Mouse (Mus musculus): Measurements from ENCODE around the gene Cdhr5. TPM values are rescaled to one million over a fixed set of nuclear protein-coding genes. Genes with fewer than 3 reads are reported as not detected.
A peak's percentile ranks its signal among the peaks of the same experiment; 100 is the strongest.

The Cdhr5 gene
- total RNA-seq, 2 experiments from 2014 or later, result not detected

GRCm38 (mm10) chr7:141229702-141230101, 46.9 kb downstream of the Cdhr5 start:
- no peak for DNase-seq (ENCODE audit: low spot score in 2 of 2)
- intact Hi-C loops (cut with DNase I), result loop anchor here (2.0 kb wide), 1 partner anchor 133 kb away; no protein-coding TSS in a partner anchor

DNA sequence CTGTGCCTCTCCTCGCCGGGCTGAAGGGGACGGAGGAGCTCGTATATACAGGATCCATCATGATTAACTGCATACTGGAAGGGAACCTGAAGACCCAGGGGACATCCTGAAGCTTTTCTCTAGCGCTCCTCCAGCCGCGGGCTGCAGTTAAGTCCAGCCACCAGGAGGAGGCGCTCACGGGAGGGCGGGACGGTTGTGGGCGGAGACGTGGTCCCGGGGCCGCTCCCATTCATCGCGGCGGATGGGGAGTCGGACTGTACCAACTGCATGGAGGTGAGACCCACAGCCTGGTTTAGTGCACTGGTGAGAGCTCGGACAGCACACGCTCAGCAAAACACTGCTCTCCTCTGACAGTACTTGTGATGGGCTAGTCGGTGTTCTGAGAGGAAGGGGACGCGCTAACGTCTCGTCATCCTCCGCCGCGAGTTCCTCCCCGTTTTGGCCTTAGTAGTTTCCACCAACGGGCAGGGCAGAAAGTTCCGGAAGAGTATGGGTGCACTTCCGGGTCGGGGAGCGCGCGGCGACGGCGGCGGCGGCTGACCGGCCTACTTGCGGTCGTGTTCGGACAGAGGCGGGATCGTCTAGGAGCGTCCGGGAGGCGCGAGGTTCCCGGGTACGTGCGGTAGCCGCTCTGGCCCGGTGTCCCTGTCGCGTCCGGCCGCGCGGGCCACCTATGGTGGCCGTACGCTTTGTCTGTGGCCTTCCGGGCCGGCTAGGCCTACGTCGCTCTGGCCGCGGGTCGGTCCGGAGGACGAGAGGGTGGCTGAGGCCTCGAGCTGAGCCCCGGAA, 48.1 kb downstream of the Cdhr5 start, which contains the start of gene Phrf1:
Gene Phrf1 (plus strand): TSS at position 506 of the 789 bp plus-strand sequence.
- DNase-seq (ENCODE audit: low spot score in 2 of 2), result peak; percentile 89 to 92
- intact Hi-C loops (cut with DNase I), result loop anchor here (2.0 kb wide), 1 partner anchor 134 kb away; no protein-coding TSS in a partner anchor

DNA sequence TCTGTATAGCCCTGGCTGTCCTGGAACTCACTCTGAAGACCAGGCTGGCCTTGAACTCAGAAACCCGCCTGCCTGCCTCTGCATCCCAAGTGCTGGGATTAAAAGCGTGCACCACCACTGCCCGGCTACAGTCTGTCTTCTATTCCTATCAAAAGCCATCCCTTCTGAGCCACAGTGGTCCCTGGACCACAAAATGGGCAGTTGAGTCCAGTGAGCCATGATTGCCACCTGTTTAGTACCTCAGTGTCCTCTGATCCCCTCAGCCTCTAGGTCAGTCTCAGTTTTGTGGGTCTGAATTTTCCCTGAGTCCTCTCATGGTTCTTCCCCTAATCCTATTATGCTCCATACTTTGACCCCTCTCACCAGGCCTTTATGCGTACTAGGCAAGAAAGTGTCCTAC, 48.8 kb downstream of the Cdhr5 start:
- intact Hi-C loops (cut with DNase I), result loop anchor here (2.0 kb wide), 1 partner anchor 135 kb away; no protein-coding TSS in a partner anchor
- DNase-seq (ENCODE audit: low spot score in 2 of 2), result no peak

GRCm38 (mm10) chr7:141226535-141226934, 50.1 kb downstream of the Cdhr5 start:
- DNase-seq (ENCODE audit: low spot score in 2 of 2), result no peak
- intact Hi-C loops (cut with DNase I), result no loop called here

- intact Hi-C loops (cut with DNase I), result no loop called here
- DNase-seq (ENCODE audit: low spot score in 2 of 2), result no peak
Measured at GRCm38 (mm10) chr7:141222696-141223215, 53.8 kb downstream of the Cdhr5 start.

- intact Hi-C loops (cut with DNase I), result no loop called here
Measured at GRCm38 (mm10) chr7:141222126-141222467, 54.5 kb downstream of the Cdhr5 start.

DNA sequence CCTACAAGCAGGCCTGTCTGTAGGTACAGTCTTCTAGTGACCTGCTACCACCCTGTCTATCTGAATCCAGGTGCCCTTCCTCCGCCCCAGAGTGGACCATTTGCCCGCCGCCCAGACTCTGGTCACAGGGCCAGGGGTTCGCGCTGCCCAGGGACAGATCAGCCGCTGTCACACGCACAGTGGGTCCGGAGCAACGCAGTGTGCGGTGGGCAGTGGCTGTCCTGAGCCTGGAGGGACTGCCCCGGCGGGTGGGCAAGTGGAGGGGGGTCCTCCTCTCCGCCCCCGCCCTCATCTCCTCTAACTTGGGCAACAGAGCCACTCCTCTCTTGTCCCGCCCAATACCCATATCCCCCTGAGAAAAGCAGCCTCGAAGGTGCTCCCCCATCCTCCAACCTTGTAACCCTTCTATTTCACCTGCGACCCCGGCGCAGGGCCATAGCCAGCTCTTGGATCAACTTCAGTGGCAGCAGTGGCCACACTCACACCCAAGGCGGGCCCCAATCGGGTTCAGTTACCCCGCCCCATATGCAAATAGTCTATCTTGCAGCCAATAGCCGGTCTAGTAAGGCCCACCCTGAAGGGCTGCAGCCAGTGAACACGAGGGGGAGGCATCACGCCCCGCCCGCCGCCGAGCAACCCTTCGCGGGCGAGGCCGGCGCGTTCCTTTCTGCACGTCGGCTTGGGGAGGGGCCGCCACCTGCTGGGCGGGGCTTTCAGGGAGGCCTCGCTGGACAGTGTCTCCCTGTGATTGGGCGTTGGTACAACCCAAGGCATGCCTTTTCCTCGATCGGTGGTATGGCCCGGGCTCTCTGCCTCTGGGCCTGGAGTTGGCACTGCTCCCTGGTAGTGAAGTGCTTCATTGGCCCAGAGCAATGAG, 55.1 kb downstream of the Cdhr5 start:
- intact Hi-C loops (cut with DNase I), result no loop called here
- peak; percentile 91 to 96 for DNase-seq (ENCODE audit: low spot score in 2 of 2)

More at GRCm38 (mm10) chr7:141222126-141222467, 54.5 kb downstream of the Cdhr5 start:
- DNase-seq (ENCODE audit: low spot score in 2 of 2), result no peak

DNA sequence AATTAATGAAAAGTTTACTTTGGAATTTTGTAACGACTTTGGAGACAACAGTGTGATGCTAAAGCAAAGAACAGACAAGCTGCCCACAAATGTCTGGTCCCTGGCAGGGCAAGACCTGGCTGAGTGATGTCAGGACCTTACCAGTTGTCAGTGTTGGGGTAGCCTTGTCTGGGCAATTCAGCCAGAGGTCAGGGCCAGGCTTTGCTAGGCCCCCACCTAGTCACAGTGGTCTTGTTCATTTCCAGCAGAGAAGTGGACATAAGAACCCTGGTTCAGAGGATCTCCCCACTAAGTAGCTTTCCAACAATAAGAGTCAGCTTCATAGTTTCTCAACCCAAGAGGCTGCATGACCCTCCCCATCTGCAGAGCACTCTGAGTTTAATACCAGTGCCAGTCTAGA, 56.2 kb downstream of the Cdhr5 start:
- intact Hi-C loops (cut with DNase I), result no loop called here
- no peak for DNase-seq (ENCODE audit: low spot score in 2 of 2)

DNA sequence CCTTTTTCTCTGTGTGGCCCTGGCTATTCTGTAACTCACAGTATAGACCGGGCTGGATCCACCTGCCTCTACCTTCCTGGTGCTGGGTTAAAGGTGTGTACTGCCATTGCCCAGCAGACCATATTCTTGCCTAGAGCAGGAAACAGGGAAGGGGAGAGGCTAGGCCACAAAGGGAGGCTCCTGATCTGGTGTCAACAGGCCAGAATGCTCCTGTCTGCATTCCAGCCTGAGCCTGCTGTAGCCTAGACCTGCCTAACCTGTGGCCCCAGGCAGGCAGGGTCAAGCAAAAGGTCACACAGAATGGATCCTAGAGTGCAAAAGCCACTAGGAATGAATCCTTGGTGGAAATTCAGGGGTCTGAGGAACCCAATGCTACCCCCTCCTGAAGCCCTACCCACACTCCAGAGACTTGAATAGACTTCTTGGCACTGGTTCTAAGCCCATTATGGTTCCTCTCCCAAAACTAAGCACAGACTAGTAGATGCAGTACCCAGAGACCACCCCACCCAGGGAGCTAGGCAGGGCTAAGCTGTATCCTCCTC, 57.0 kb downstream of the Cdhr5 start:
- no peak for DNase-seq (ENCODE audit: low spot score in 2 of 2)
- intact Hi-C loops (cut with DNase I), result no loop called here

Small RNA genes lying within 50 kb of the gene (microRNA-seq; reads per million reads assigned to microRNA genes)
- 82.3 to 117 reads per million in 2 experiments for gene Mir210

Other genes starting within 250 kb of the Cdhr5 start
- gene Gm17387, start 247.7 kb downstream of the Cdhr5 start, total RNA-seq (2021), result not detected
- 10 to 100 TPM; 79.6 to 84.3 TPM for gene B4galnt4, start 215.7 kb downstream of the Cdhr5 start, total RNA-seq (2021)
- gene Pkp3, start 198.6 kb downstream of the Cdhr5 start, total RNA-seq (2021), result under 1 TPM in 1 of 2 experiments, not detected in 1; 0.21 TPM
- 1 to 10 TPM; 2.9 to 3.2 TPM for gene Sigirr, start 176.2 kb downstream of the Cdhr5 start, total RNA-seq (2021)
- gene Ano9, start 159.0 kb downstream of the Cdhr5 start, total RNA-seq (2021), result not detected
- gene Ptdss2, start 154.4 kb downstream of the Cdhr5 start, total RNA-seq (2021), result 10 to 100 TPM; 47.3 to 53.6 TPM
- gene Rnh1, start 103.9 kb downstream of the Cdhr5 start, total RNA-seq (2021), result 10 to 100 TPM; 30.5 to 32.9 TPM
- 100 to 1,000 TPM; 279 to 287 TPM for gene Hras, start 82.8 kb downstream of the Cdhr5 start, total RNA-seq (2021)
- 1 to 10 TPM; 3.1 to 4.4 TPM for gene Lrrc56, start 82.6 kb downstream of the Cdhr5 start, total RNA-seq (2021)
- gene Lmntd2, start 62.7 kb downstream of the Cdhr5 start, total RNA-seq (2021), result not detected
- 1 to 10 TPM in 1 of 2 experiments, under 1 TPM in 1; 0.78 to 1.5 TPM for gene Rassf7, start 60.9 kb downstream of the Cdhr5 start, total RNA-seq (2021)
- gene Phrf1, start 48.0 kb downstream of the Cdhr5 start, total RNA-seq (2021), result 10 to 100 TPM; 75.5 to 76.4 TPM
- gene Irf7, start 10.3 kb downstream of the Cdhr5 start, total RNA-seq (2021), result 1 to 10 TPM in 1 of 2 experiments, under 1 TPM in 1; 0.78 to 1.1 TPM
- gene Sct, start 2.3 kb upstream of the Cdhr5 start, total RNA-seq (2021), result not detected
- gene Drd4, start 15.2 kb upstream of the Cdhr5 start, total RNA-seq (2021), result under 1 TPM; 0.41 to 0.66 TPM
- gene Deaf1, start 50.9 kb upstream of the Cdhr5 start, total RNA-seq (2021), result 10 to 100 TPM; 71.8 to 76.6 TPM
- 10 to 100 TPM; 33.4 to 34.6 TPM for gene Tmem80, start 51.0 kb upstream of the Cdhr5 start, total RNA-seq (2021)
- 1 to 10 TPM; 3.0 to 3.3 TPM for gene Eps8l2, start 62.1 kb upstream of the Cdhr5 start, total RNA-seq (2021)
- gene Taldo1, start 115.4 kb upstream of the Cdhr5 start, total RNA-seq (2021), result 100 to 1,000 TPM; 103 TPM
- 10 to 100 TPM; 41.3 to 48.4 TPM for gene Gatd1, start 137.3 kb upstream of the Cdhr5 start, total RNA-seq (2021)
- 100 to 1,000 TPM; 288 to 314 TPM for gene Cend1, start 152.7 kb upstream of the Cdhr5 start, total RNA-seq (2021)
- gene Slc25a22, start 161.1 kb upstream of the Cdhr5 start, total RNA-seq (2021), result 100 to 1,000 TPM; 292 to 311 TPM
- under 1 TPM; 0.64 to 0.96 TPM for gene Pidd1, start 167.2 kb upstream of the Cdhr5 start, total RNA-seq (2021)
- gene Rplp2, start 170.6 kb upstream of the Cdhr5 start, total RNA-seq (2021), result 100 to 1,000 TPM; 488 to 498 TPM
- gene Pnpla2, start 178.4 kb upstream of the Cdhr5 start, total RNA-seq (2021), result 10 to 100 TPM; 21.4 to 28.6 TPM
- gene Cracr2b, start 184.3 kb upstream of the Cdhr5 start, total RNA-seq (2021), result 1 to 10 TPM; 2.5 to 4.1 TPM
- 10 to 100 TPM; 25.3 to 29.6 TPM for gene Cd151, start 190.6 kb upstream of the Cdhr5 start, total RNA-seq (2021)
- 10 to 100 TPM; 40.8 to 45.7 TPM for gene Polr2l, start 198.3 kb upstream of the Cdhr5 start, total RNA-seq (2021)
- 10 to 100 TPM; 13.8 to 16.6 TPM for gene Tspan4, start 198.5 kb upstream of the Cdhr5 start, total RNA-seq (2021)

Data from left cerebral cortex, postnatal 25 days (tissue).